Mouse (Mus musculus) bone marrow, adult 2 months (tissue): ENCODE data around the gene Zbtb45. TPM values are rescaled to one million over a fixed set of nuclear protein-coding genes. Genes with fewer than 3 reads are reported as not detected.

Experiments
- H3K27ac ChIP-seq: fragments of 200-500 bp; 2 replicates; pipeline ENCODE4 v1.5.1; 2012; ENCODE audit warnings: low read depth, mild to moderate bottlenecking, control low read depth, inconsistent platforms, low read length; ENCODE audit not compliant: control insufficient read depth, poor library complexity, insufficient read depth
- H3K4me1 ChIP-seq: fragments of 200-500 bp; 2 replicates; pipeline ENCODE4 v1.6.1; 2011; ENCODE audit warnings: low read length; ENCODE audit not compliant: control insufficient read depth, insufficient read depth
- H3K4me3 ChIP-seq: fragments of 200-500 bp; replicated peaks from 2 replicates; pipeline ENCODE3; 2011; ENCODE audit warnings: mild to moderate bottlenecking, low read depth, low read length, control low read depth; ENCODE audit not compliant: control insufficient read depth
- CTCF ChIP-seq: fragments of 200-500 bp; IDR thresholded peaks from 2 replicates; pipeline ENCODE4 v1.5.1; 2011; ENCODE audit warnings: low read length, control low read depth; ENCODE audit not compliant: control insufficient read depth, insufficient read depth
- POLR2A ChIP-seq: fragments of 200-500 bp; IDR thresholded peaks from 2 replicates; pipeline ENCODE4 v1.6.1; 2011; ENCODE audit warnings: low read depth, mild to moderate bottlenecking, control low read depth, low read length, borderline replicate concordance; ENCODE audit not compliant: control insufficient read depth
- WGBS: fragments of 180-500 bp; shearing (Covaris S2); methylation state at CpG from one replicate; pipeline ENCODE4 v1.1.7; 2018; 5-methylcytosine and 5-hydroxymethylcytosine counted together
- polyA plus RNA-seq: library from polyadenylated mRNA; stranded (reverse); fragments of >200 nt; gene quantifications from 2 replicates; pipeline ENCODE4 v1.2.4, GENCODE M21; 2011; ENCODE audit warnings: low replicate concordance; ENCODE audit not compliant: missing spikeins, insufficient read depth, insufficient read length

The Zbtb45 gene
- polyA plus RNA-seq, 1 experiment, result 9.6 TPM

GRCm38 (mm10) chr7:13037366-13037765 lies 27.5 kb upstream of the Zbtb45 start:
- peaks cover 7% of the 10 kb centered on the region; the same call in 1 of the 2 replicates for H3K4me1 ChIP-seq
- TF ChIP-seq CTCF (no peak), POLR2A (no peak)
- peak overlapping the region; percentile 79 for H3K4me3 ChIP-seq
- under 1% methylated on average over 32 of the region's 33 CpGs for WGBS
- peak overlapping the region; percentile 100 for H3K27ac ChIP-seq

GRCm38 (mm10) chr7:13036806-13037205 lies 27.0 kb upstream of the Zbtb45 start:
- WGBS, result 36% methylated on average over 4 of the region's 4 CpGs

GRCm38 (mm10) chr7:13035211-13035855 lies 25.5 kb upstream of the Zbtb45 start:
- H3K4me3 ChIP-seq, result no peak overlapping the region
- H3K27ac ChIP-seq, result no peak overlapping the region
- 77% methylated on average over 17 of the region's 17 CpGs for WGBS
- H3K4me1 ChIP-seq, result peaks cover 7% of the 10 kb centered on the region; the same call in 1 of the 2 replicates
- no peak for TF ChIP-seq CTCF
- TF ChIP-seq POLR2A, result no peak

More at GRCm38 (mm10) chr7:13036806-13037205, 27.0 kb upstream of the Zbtb45 start:
- peaks cover 7% of the 10 kb centered on the region; the same call in 1 of the 2 replicates for H3K4me1 ChIP-seq
- TF ChIP-seq CTCF (no peak), POLR2A (no peak)
- no peak overlapping the region for H3K27ac ChIP-seq
- peak overlapping the region; percentile 79 for H3K4me3 ChIP-seq

GRCm38 (mm10) chr7:13034148-13034977 lies 24.5 kb upstream of the Zbtb45 start, which contains the start of gene Chmp2a:
TSS of gene Chmp2a (minus strand) at chr7:13034807.
- peak within 1 kb of the TSS; percentile 90 for H3K4me3 ChIP-seq
- TF ChIP-seq CTCF (no peak), POLR2A (peak; percentile 89)
- WGBS, result under 1% methylated on average over 45 of the region's 45 CpGs
- H3K27ac ChIP-seq, result peak within 1 kb of the TSS; percentile 90
- peaks cover 7% of the 10 kb centered on the region; the same call in 1 of the 2 replicates for H3K4me1 ChIP-seq

- Histone ChIP-seq H3K4me3 (peak overlapping the region; percentile 90), H3K4me1 (peaks cover 3% of the 10 kb centered on the region; the same call in 1 of the 2 replicates), H3K27ac (peak overlapping the region; percentile 90)
- TF ChIP-seq CTCF, result no peak
- TF ChIP-seq POLR2A, result no peak
- 40% methylated on average over 13 of the region's 13 CpGs for WGBS
Observed at GRCm38 (mm10) chr7:13033451-13034147, 23.8 kb upstream of the Zbtb45 start.

- TF ChIP-seq CTCF (no peak), POLR2A (no peak)
- Histone ChIP-seq H3K4me1 (peaks cover 3% of the 10 kb centered on the region; the same call in 1 of the 2 replicates), H3K27ac (no peak overlapping the region), H3K4me3 (no peak overlapping the region)
- 89% methylated on average over 7 of the region's 7 CpGs for WGBS
Observed at GRCm38 (mm10) chr7:13032541-13032940, 22.7 kb upstream of the Zbtb45 start.

- WGBS, result 83% methylated on average over 2 of the region's 2 CpGs
- no peak for TF ChIP-seq CTCF
- no peak for TF ChIP-seq POLR2A
- H3K4me1 ChIP-seq, result peaks cover 3% of the 10 kb centered on the region; the same call in 1 of the 2 replicates
- H3K4me3 ChIP-seq, result no peak overlapping the region
- H3K27ac ChIP-seq, result no peak overlapping the region
Observed at GRCm38 (mm10) chr7:13031983-13032382, 22.1 kb upstream of the Zbtb45 start.
